ENCODE assay signal across 13 mouse cellular contexts in the genomic region with DNA sequence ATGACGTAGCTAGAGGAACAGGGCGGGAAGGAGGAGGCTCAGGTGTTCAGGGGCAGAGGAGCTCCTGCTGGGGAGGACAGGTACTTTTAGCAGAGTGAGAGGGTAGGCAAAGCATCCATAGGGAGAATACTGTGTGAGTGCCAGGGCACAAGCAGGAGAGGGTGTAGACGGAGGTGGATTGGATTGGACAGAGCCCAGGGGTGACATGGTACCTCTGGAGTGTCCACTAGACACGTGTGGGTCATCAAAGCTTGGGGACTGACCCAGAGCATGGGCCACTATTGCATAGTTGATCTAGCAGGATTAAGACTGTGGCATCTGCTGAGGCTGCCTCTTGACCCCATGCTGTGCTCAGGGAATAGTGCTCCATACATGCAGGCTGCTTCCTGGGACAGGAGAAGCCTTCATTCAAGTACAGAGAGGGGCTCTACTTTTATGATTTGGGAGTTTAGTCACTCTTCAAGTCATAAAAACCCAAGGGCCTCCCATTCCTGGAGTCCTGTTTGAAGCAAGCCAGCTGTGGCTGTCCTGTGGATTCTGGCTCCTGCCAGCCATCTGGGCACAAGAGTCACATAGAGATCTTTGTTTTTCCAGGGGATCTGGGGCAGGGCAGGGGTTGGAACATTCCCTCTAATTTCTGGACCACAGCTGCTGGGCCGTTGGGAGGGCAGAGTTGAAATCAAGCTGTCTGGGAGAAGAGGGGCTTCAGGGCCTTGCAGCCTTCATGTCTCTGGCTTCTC. TPM values are rescaled to one million over a fixed set of nuclear protein-coding genes. Genes with fewer than 3 reads are reported as not detected.
DNase-seq lines count a peak whose midpoint lies in the region; ATAC-seq and TF ChIP-seq lines count a peak whose summit lies in the region.
"Had no signal": no experiment of that assay in that cellular context is flagged by ENCODE, and none has a peak within 500 bp of the region (broad histone marks: within the 10 kb centered on the region; RNA-seq: fewer than 3 reads in every experiment).

No protein-coding gene starts in this region.

- H3K27ac ChIP-seq in heart, postnatal 0 days (ENCODE audit: low read depth) = no peak overlapping the region
- no peak overlapping the region for H3K27ac ChIP-seq in heart, adult 2 months
- no peak overlapping the region for H3K27ac ChIP-seq in liver, postnatal 0 days (ENCODE audit: low read depth)
- no peak overlapping the region for H3K27ac ChIP-seq in liver, embryonic 12.5 days
- H3K27ac ChIP-seq in embryonic facial prominence, embryonic 10.5 days (replicated peaks) = peak overlapping the region; percentile 3
- peak overlapping the region; percentile 75 for H3K27ac ChIP-seq in limb, embryonic 14.5 days (replicated peaks; ENCODE audit: low read depth, low read length)
- no peak overlapping the region for H3K27ac ChIP-seq in midbrain, embryonic 16.5 days (ENCODE audit: low read length)

- H3K4me3 ChIP-seq in heart, postnatal 0 days (ENCODE audit: low read depth, low read length) = no peak overlapping the region
- H3K4me3 ChIP-seq in heart, adult 2 months = no peak overlapping the region
- H3K4me3 ChIP-seq in liver, postnatal 0 days (ENCODE audit: low read depth, low read length) = no peak overlapping the region
- no peak overlapping the region for H3K4me3 ChIP-seq in liver, embryonic 12.5 days
- no peak overlapping the region for H3K4me3 ChIP-seq in embryonic facial prominence, embryonic 10.5 days
- H3K4me3 ChIP-seq in limb, embryonic 14.5 days (replicated peaks; ENCODE audit: low read length) = no peak overlapping the region
- no peak overlapping the region for H3K4me3 ChIP-seq in midbrain, embryonic 16.5 days (ENCODE audit: low read depth, low read length)
- H3K4me3 ChIP-seq: myocyte had no signal

- no peaks in the 10 kb centered on the region for H3K79me2 ChIP-seq in heart, adult 2 months (replicated peaks; ENCODE audit: control insufficient read depth, insufficient read depth, low read length)

- TF ChIP-seq EP300 in heart, postnatal 0 days (IDR thresholded peaks at IDR 0.05; ENCODE audit: low read depth) = no peak
- TF ChIP-seq EP300 in heart, adult 2 months (IDR thresholded peaks at IDR 0.05; ENCODE audit: insufficient read depth, low read depth, low read length) = no peak
- no peak for TF ChIP-seq EP300 in liver, postnatal 0 days (IDR thresholded peaks at IDR 0.05; ENCODE audit: low read depth)

- H3K4me2 ChIP-seq in heart, postnatal 0 days (ENCODE audit: low read depth, low read length) = no peak overlapping the region
- H3K4me2 ChIP-seq in liver, postnatal 0 days (ENCODE audit: low read depth, low read length) = no peak overlapping the region
- no peak overlapping the region for H3K4me2 ChIP-seq in liver, embryonic 12.5 days
- H3K4me2 ChIP-seq in limb, embryonic 14.5 days (replicated peaks; ENCODE audit: low read depth, low read length, severe bottlenecking) = 0 out of 2 replicates have a peak overlapping the region, but pooled peaks have one; percentile 13
- no peak overlapping the region for H3K4me2 ChIP-seq in midbrain, embryonic 16.5 days (ENCODE audit: low read length)
- H3K4me2 ChIP-seq: midbrain, embryonic 11.5 days had no signal

- 83% methylated on average over 5 of the region's 5 CpGs for WGBS in heart, postnatal 0 days
- 81% methylated on average over 5 of the region's 5 CpGs for WGBS in heart, adult 2 months
- WGBS in liver, postnatal 0 days (ENCODE audit: insufficient replicate concordance) = 74% methylated on average over 5 of the region's 5 CpGs
- 65% methylated on average over 5 of the region's 5 CpGs for WGBS in liver, embryonic 12.5 days (ENCODE audit: insufficient replicate concordance)
- WGBS in embryonic facial prominence, embryonic 10.5 days = 73% methylated on average over 5 of the region's 5 CpGs
- WGBS in limb, embryonic 14.5 days = 60% methylated on average over 5 of the region's 5 CpGs
- 80% methylated on average over 5 of the region's 5 CpGs for WGBS in midbrain, embryonic 16.5 days

- intact Hi-C loops in heart, adult 2 months (cut with DNase I) = no loop called here

- no peak for DNase-seq in heart, postnatal 0 days (ENCODE audit: low spot score)
- DNase-seq in heart, adult 2 months = no peak
- no peak for DNase-seq in liver, postnatal 0 days
- DNase-seq in embryonic facial prominence, embryonic 10.5 days (ENCODE audit: low spot score) = no peak
- peak; percentile 61 for DNase-seq in limb, embryonic 14.5 days (ENCODE audit: low spot score)
- DNase-seq in spleen, adult 12 weeks (ENCODE audit: low spot score) = no peak
- DNase-seq: adrenal gland, postnatal 36 days; kidney, adult 11 months had no signal

- no peaks in the 10 kb centered on the region for H3K9me3 ChIP-seq in heart, postnatal 0 days (replicated peaks; ENCODE audit: control insufficient read depth, low read length)
- no peaks in the 10 kb centered on the region for H3K9me3 ChIP-seq in liver, postnatal 0 days (ENCODE audit: low read length)
- H3K9me3 ChIP-seq in liver, embryonic 12.5 days (replicated peaks) = no peaks in the 10 kb centered on the region
- no peaks in the 10 kb centered on the region for H3K9me3 ChIP-seq in embryonic facial prominence, embryonic 10.5 days
- no peaks in the 10 kb centered on the region for H3K9me3 ChIP-seq in limb, embryonic 14.5 days (ENCODE audit: control insufficient read depth, low read length)
- H3K9me3 ChIP-seq in midbrain, embryonic 16.5 days (replicated peaks; ENCODE audit: control insufficient read depth, low read length, poor library complexity, severe bottlenecking) = no peaks in the 10 kb centered on the region

- H3K36me3 ChIP-seq in heart, postnatal 0 days (replicated peaks; ENCODE audit: control insufficient read depth, insufficient read depth, low read length) = no peaks in the 10 kb centered on the region
- no peaks in the 10 kb centered on the region for H3K36me3 ChIP-seq in heart, adult 2 months (ENCODE audit: control insufficient read depth, insufficient read depth, low read length)
- H3K36me3 ChIP-seq in liver, postnatal 0 days (replicated peaks; ENCODE audit: insufficient read depth, low read length) = no peaks in the 10 kb centered on the region
- H3K36me3 ChIP-seq in liver, embryonic 12.5 days = peaks cover 18% of the 10 kb centered on the region
- peaks cover 36% of the 10 kb centered on the region for H3K36me3 ChIP-seq in embryonic facial prominence, embryonic 10.5 days (replicated peaks)
- H3K36me3 ChIP-seq in limb, embryonic 14.5 days (ENCODE audit: control insufficient read depth, insufficient read depth, low read length) = no peaks in the 10 kb centered on the region
- no peaks in the 10 kb centered on the region for H3K36me3 ChIP-seq in midbrain, embryonic 16.5 days (ENCODE audit: control insufficient read depth, insufficient read depth, low read length)

- H3K4me1 ChIP-seq in heart, postnatal 0 days (ENCODE audit: control insufficient read depth, insufficient read depth) = no peaks in the 10 kb centered on the region
- peaks cover 2% of the 10 kb centered on the region; the same call in 1 of the 2 replicates for H3K4me1 ChIP-seq in heart, adult 2 months (ENCODE audit: control insufficient read depth, insufficient read depth, low read length)
- no peaks in the 10 kb centered on the region for H3K4me1 ChIP-seq in liver, postnatal 0 days (ENCODE audit: insufficient read depth)
- H3K4me1 ChIP-seq in liver, embryonic 12.5 days = no peaks in the 10 kb centered on the region
- peaks cover 59% of the 10 kb centered on the region for H3K4me1 ChIP-seq in embryonic facial prominence, embryonic 10.5 days
- H3K4me1 ChIP-seq in limb, embryonic 14.5 days (ENCODE audit: control insufficient read depth, insufficient read depth, low read length) = peaks cover 39% of the 10 kb centered on the region
- peaks cover 5% of the 10 kb centered on the region for H3K4me1 ChIP-seq in midbrain, embryonic 16.5 days (ENCODE audit: control insufficient read depth, insufficient read depth, low read length)

- no peak for TF ChIP-seq POLR2A in heart, adult 2 months (IDR thresholded peaks at IDR 0.05; ENCODE audit: insufficient read depth, low read depth, low read length)
- TF ChIP-seq POLR2A in limb, embryonic 14.5 days (IDR thresholded peaks at IDR 0.05; ENCODE audit: borderline replicate concordance, extremely low read depth, insufficient read depth, insufficient read length) = no peak

- no peak; the same call in 1 of the 2 replicates for ATAC-seq in heart, postnatal 0 days (ENCODE audit: insufficient read depth, low read depth)
- ATAC-seq in liver, postnatal 0 days = peak; percentile 10; the same call in 1 of the 2 replicates
- no peak for ATAC-seq in liver, embryonic 12.5 days
- peak; percentile 63 for ATAC-seq in limb, embryonic 14.5 days (ENCODE audit: low FRiP score, low read depth)
- ATAC-seq in midbrain, embryonic 16.5 days = no peak
- ATAC-seq: activated CD4-positive, CD25-positive, alpha-beta regulatory T cell, adult 4 months had no signal

- no peaks in the 10 kb centered on the region for H3K27me3 ChIP-seq in heart, postnatal 0 days (ENCODE audit: control insufficient read depth, insufficient read depth, low read length)
- H3K27me3 ChIP-seq in heart, adult 2 months (ENCODE audit: control insufficient read depth, insufficient read depth, low read length) = no peaks in the 10 kb centered on the region
- H3K27me3 ChIP-seq in liver, postnatal 0 days (ENCODE audit: insufficient read depth, low read length) = no peaks in the 10 kb centered on the region
- no peaks in the 10 kb centered on the region for H3K27me3 ChIP-seq in liver, embryonic 12.5 days (replicated peaks)
- no peaks in the 10 kb centered on the region for H3K27me3 ChIP-seq in embryonic facial prominence, embryonic 10.5 days (replicated peaks; ENCODE audit: low read depth, poor library complexity, severe bottlenecking)
- no peaks in the 10 kb centered on the region for H3K27me3 ChIP-seq in limb, embryonic 14.5 days (ENCODE audit: control insufficient read depth, insufficient read depth, low read length)
- H3K27me3 ChIP-seq in midbrain, embryonic 16.5 days (ENCODE audit: control insufficient read depth, insufficient read depth, low read depth, low read length) = no peaks in the 10 kb centered on the region

- 0 out of 2 replicates have a peak overlapping the region, but pooled peaks have one; percentile 9 for H3K9ac ChIP-seq in heart, postnatal 0 days (replicated peaks; ENCODE audit: low read depth, low read length)
- no peak overlapping the region for H3K9ac ChIP-seq in heart, adult 2 months (ENCODE audit: low read depth, low read length)
- H3K9ac ChIP-seq in liver, postnatal 0 days (replicated peaks) = no peak overlapping the region
- no peak overlapping the region for H3K9ac ChIP-seq in liver, embryonic 12.5 days
- H3K9ac ChIP-seq in limb, embryonic 14.5 days (ENCODE audit: low read depth, low read length, severe bottlenecking) = no peak overlapping the region
- no peak overlapping the region for H3K9ac ChIP-seq in midbrain, embryonic 16.5 days (ENCODE audit: low read depth, low read length)

- no peak for TF ChIP-seq CTCF in heart, postnatal 0 days (IDR thresholded peaks at IDR 0.05; ENCODE audit: low read depth)
- TF ChIP-seq CTCF in heart, adult 2 months (IDR thresholded peaks at IDR 0.05) = no peak
- no peak for TF ChIP-seq CTCF in liver, postnatal 0 days (IDR thresholded peaks at IDR 0.05; ENCODE audit: low read depth)

RNA-seq across cellular contexts. Expression of a gene that starts 39.5 kb away (rescaled TPM):
- 46.9 and 47.7 TPM in 2 replicates for total RNA-seq in heart, postnatal 0 days (2014; rRNA removed; ENCODE audit: low replicate concordance)
- 9.1 and 10.3 TPM in 2 replicates for polyA plus RNA-seq in heart, postnatal 0 days (2015; fragmentation: Nextera tagmentation; extraction: Ambion mirVana)
- total RNA-seq in heart, adult 2 months (2021) = 10 to 100 TPM; 47.6 to 64.9 TPM
- polyA plus RNA-seq in heart, adult 2 months (2012; rRNA removed) = 102 and 118 TPM in 2 replicates
- 3.4 TPM in 2 replicates for polyA plus RNA-seq in liver, postnatal 0 days (2015; fragmentation: Nextera tagmentation; extraction: Ambion mirVana)
- polyA plus RNA-seq in liver, embryonic 12.5 days (2016; fragmentation: Nextera tagmentation; extraction: Ambion mirVana) = 10.4 and 10.5 TPM in 2 replicates
- 29.5 and 30.8 TPM in 2 replicates for polyA plus RNA-seq in embryonic facial prominence, embryonic 10.5 days (2016; fragmentation: Nextera tagmentation; extraction: Ambion mirVana)
- polyA plus RNA-seq in limb, embryonic 14.5 days (2012; rRNA removed) = 130 and 180 TPM in 2 replicates
- polyA plus RNA-seq in limb, embryonic 14.5 days (2014; fragmentation: Nextera tagmentation; extraction: Ambion mirVana) = 73.0 and 84.1 TPM in 2 replicates
- 12.3 and 13.2 TPM in 2 replicates for polyA plus RNA-seq in midbrain, embryonic 16.5 days (2015; fragmentation: Nextera tagmentation; extraction: Ambion mirVana)

RNA-seq across cellular contexts. Expression of a gene that starts 48.1 kb away (rescaled TPM):
- 12.3 and 38.0 TPM in 2 replicates for total RNA-seq in heart, postnatal 0 days (2014; rRNA removed; ENCODE audit: low replicate concordance)
- polyA plus RNA-seq in heart, postnatal 0 days (2015; fragmentation: Nextera tagmentation; extraction: Ambion mirVana) = 13.6 and 13.8 TPM in 2 replicates
- total RNA-seq in heart, adult 2 months (2021) = 1 to 10 TPM; 3.2 to 4.0 TPM
- polyA plus RNA-seq in heart, adult 2 months (2012; rRNA removed) = 5.9 and 6.2 TPM in 2 replicates
- 13.0 and 14.5 TPM in 2 replicates for polyA plus RNA-seq in liver, postnatal 0 days (2015; fragmentation: Nextera tagmentation; extraction: Ambion mirVana)
- 28.8 and 29.0 TPM in 2 replicates for polyA plus RNA-seq in liver, embryonic 12.5 days (2016; fragmentation: Nextera tagmentation; extraction: Ambion mirVana)
- polyA plus RNA-seq in embryonic facial prominence, embryonic 10.5 days (2016; fragmentation: Nextera tagmentation; extraction: Ambion mirVana) = 39.9 and 46.4 TPM in 2 replicates
- polyA plus RNA-seq in limb, embryonic 14.5 days (2012; rRNA removed) = 20.1 and 25.9 TPM in 2 replicates
- 17.4 and 20.2 TPM in 2 replicates for polyA plus RNA-seq in limb, embryonic 14.5 days (2014; fragmentation: Nextera tagmentation; extraction: Ambion mirVana)
- polyA plus RNA-seq in midbrain, embryonic 16.5 days (2015; fragmentation: Nextera tagmentation; extraction: Ambion mirVana) = 8.0 and 9.0 TPM in 2 replicates

Comparison
In these comparisons a context has a peak if more than half of its experiments do, and no peak if none do; other contexts are left out.
1. ATAC-seq: peak in liver, postnatal 0 days (single experiment) and limb, embryonic 14.5 days (single experiment); none in heart, postnatal 0 days (single experiment), liver, embryonic 12.5 days (single experiment) and midbrain, embryonic 16.5 days (single experiment).
2. H3K27ac ChIP-seq: peak in embryonic facial prominence, embryonic 10.5 days (single experiment) and limb, embryonic 14.5 days (single experiment); none in heart, postnatal 0 days (single experiment), heart, adult 2 months (single experiment), liver, postnatal 0 days (single experiment), liver, embryonic 12.5 days (single experiment) and midbrain, embryonic 16.5 days (single experiment).